Mouse (Mus musculus) limb, embryonic 10.5 days (tissue): ENCODE measurements at regions not wholly inside any gene's neighbourhood (a gene's known extent, or its start where the extent isn't known, plus 50 kb on each side); places are given as distances from the start of the nearest gene placed in this dataset.

ENCODE experiments used
- DNase-seq: peaks from one replicate; pipeline ENCODE4 v3.0.0-alpha.2; 2017; ENCODE audit warnings: low spot score
- H3K27ac ChIP-seq: fragments of 300-500 bp; sonication (generic); 2 replicates; pipeline ENCODE4 v1.5.1; 2016; ENCODE audit warnings: mild to moderate bottlenecking
- H3K27me3 ChIP-seq: fragments of 300-500 bp; sonication (generic); 2 replicates; pipeline ENCODE4 v1.6.1; 2016; ENCODE audit warnings: low read depth, mild to moderate bottlenecking; ENCODE audit not compliant: poor library complexity, severe bottlenecking
- H3K36me3 ChIP-seq: fragments of 300-500 bp; sonication (generic); 2 replicates; pipeline ENCODE4 v1.6.1; 2016; ENCODE audit warnings: mild to moderate bottlenecking, moderate library complexity
- H3K4me1 ChIP-seq: fragments of 300-500 bp; sonication (generic); 2 replicates; pipeline ENCODE4 v1.6.1; 2016
- H3K4me3 ChIP-seq: fragments of 300-500 bp; sonication (generic); 2 replicates; pipeline ENCODE4 v1.5.1; 2016; ENCODE audit warnings: mild to moderate bottlenecking, moderate library complexity
- H3K9me3 ChIP-seq: fragments of 300-500 bp; sonication (generic); replicated peaks from 2 replicates; pipeline ENCODE4 v1.6.1; 2016; ENCODE audit warnings: mild to moderate bottlenecking
- WGBS: fragments of 180-500 bp; shearing (Covaris S2); methylation state at CpG from one replicate; pipeline ENCODE4 v1.1.7; 2016; 5-methylcytosine and 5-hydroxymethylcytosine counted together

GRCm38 (mm10) chr12:67290054-67290453 lies 67.7 kb upstream of the Mdga2 start:
- Histone ChIP-seq H3K27me3 (no peaks in the 10 kb centered on the region), H3K36me3 (no peaks in the 10 kb centered on the region), H3K9me3 (no peaks in the 10 kb centered on the region), H3K4me1 (no peaks in the 10 kb centered on the region), H3K4me3 (no peak overlapping the region), H3K27ac (no peak overlapping the region)
- no peak for DNase-seq
- 87% methylated on average over 2 of the region's 2 CpGs for WGBS

- no peak overlapping the region for H3K27ac ChIP-seq
- no peaks in the 10 kb centered on the region for H3K27me3 ChIP-seq
- H3K9me3 ChIP-seq = no peaks in the 10 kb centered on the region
- H3K4me1 ChIP-seq = no peaks in the 10 kb centered on the region
- no peak overlapping the region for H3K4me3 ChIP-seq
- DNase-seq = no peak
- H3K36me3 ChIP-seq = no peaks in the 10 kb centered on the region
These were observed 50.5 kb upstream of the Mdga2 start for GRCm38 (mm10) chr12:67272863-67273262.

GRCm38 (mm10) chr12:67272329-67272728 lies 50.0 kb upstream of the Mdga2 start:
- DNase-seq = no peak
- H3K4me1 ChIP-seq = no peaks in the 10 kb centered on the region
- no peaks in the 10 kb centered on the region for H3K36me3 ChIP-seq
- 85% methylated on average over 1 of the region's 1 CpGs for WGBS
- H3K27me3 ChIP-seq = no peaks in the 10 kb centered on the region
- no peak overlapping the region for H3K4me3 ChIP-seq
- no peak overlapping the region for H3K27ac ChIP-seq
- no peaks in the 10 kb centered on the region for H3K9me3 ChIP-seq
